Comparison of ENCODE assay signal across 12 mouse cellular contexts in genomic region chr10:4384244-4384643, GRCm38 (mm10).
"Had no signal": no experiment of that assay in that cellular context is flagged by ENCODE, and none has a peak within 500 bp of the region (broad histone marks: within the 10 kb centered on the region; RNA-seq: fewer than 3 reads in every experiment).

No protein-coding gene starts in this region.

- DNase-seq: lung, adult 18-20 months; lung, embryonic 14.5 days; lung, postnatal 10 days; lung, postnatal 4 days; midbrain, embryonic 14.5 days; retina, postnatal 1 day; right cerebral cortex, adult 18-20 months; right cerebral cortex, postnatal 4 days; spleen, adult 18-20 months; thymus, adult 18-20 months; thymus, postnatal 14 days; thymus, postnatal 36 days had no signal
